In genomic region chr8:120368814-120369649, GRCm38 (mm10) we compare ENCODE assay signal across 8 mouse cellular contexts.
DNase-seq lines count a peak whose midpoint lies in the region; ATAC-seq lines count a peak whose summit lies in the region.

No protein-coding gene starts in this region.

- WGBS in hindbrain, embryonic 10.5 days = 31% methylated on average over 11 of the region's 11 CpGs
- WGBS in lung, embryonic 16.5 days = 15% methylated on average over 11 of the region's 11 CpGs

- peaks cover 97% of the 10 kb centered on the region for H3K4me1 ChIP-seq in hindbrain, embryonic 10.5 days (replicated peaks)
- H3K4me1 ChIP-seq in lung, embryonic 16.5 days (replicated peaks; ENCODE audit: control insufficient read depth, insufficient read depth, low read length) = peaks cover 53% of the 10 kb centered on the region

- no peaks in the 10 kb centered on the region for H3K9me3 ChIP-seq in hindbrain, embryonic 10.5 days
- no peaks in the 10 kb centered on the region for H3K9me3 ChIP-seq in lung, embryonic 16.5 days (ENCODE audit: control insufficient read depth, low read length)

- peak; percentile 53 for ATAC-seq in frontal cortex, adult (ENCODE audit: low TSS enrichment)
- peak; percentile 83 for ATAC-seq in lung, embryonic 16.5 days (ENCODE audit: low read depth)

- H3K4me3 ChIP-seq in hindbrain, embryonic 10.5 days = 0 out of 2 replicates have a peak overlapping the region, but pooled peaks have one; percentile 16
- H3K4me3 ChIP-seq in lung, embryonic 16.5 days (ENCODE audit: low read length) = no peak overlapping the region

- H3K9ac ChIP-seq in lung, embryonic 16.5 days (ENCODE audit: low read length) = peak overlapping the region; percentile 48

- H3K27ac ChIP-seq in hindbrain, embryonic 10.5 days = peak overlapping the region; percentile 82
- peak overlapping the region; percentile 92 for H3K27ac ChIP-seq in lung, embryonic 16.5 days (ENCODE audit: low read length)

- peak overlapping the region; percentile 32; the same call in 1 of the 2 replicates for H3K4me2 ChIP-seq in lung, embryonic 16.5 days (ENCODE audit: low read depth, low read length)

- peak; percentile 94 for DNase-seq in MEL-GATA-1-ER (ENCODE audit: extremely low read depth, low read depth)
- peak; percentile 64 for DNase-seq in cerebellum, adult 8-10 months
- peak; percentile 56 for DNase-seq in hindbrain, embryonic 10.5 days (ENCODE audit: low spot score)
- peak; percentile 93 for DNase-seq in layer of hippocampus, adult 9-11 months
- peak; percentile 75 for DNase-seq in ovary, postnatal 14 days (ENCODE audit: low spot score)
- DNase-seq in thymus, postnatal 14 days = peak; percentile 95

- no peaks in the 10 kb centered on the region for H3K36me3 ChIP-seq in hindbrain, embryonic 10.5 days
- H3K36me3 ChIP-seq in lung, embryonic 16.5 days (ENCODE audit: control insufficient read depth, insufficient read depth, low read length) = no peaks in the 10 kb centered on the region

- H3K27me3 ChIP-seq in hindbrain, embryonic 10.5 days (ENCODE audit: insufficient read depth, poor library complexity, severe bottlenecking) = peaks cover 29% of the 10 kb centered on the region
- no peaks in the 10 kb centered on the region for H3K27me3 ChIP-seq in lung, embryonic 16.5 days (ENCODE audit: control insufficient read depth, insufficient read depth, low read depth, low read length)
